Mouse (Mus musculus) liver, embryonic 13.5 days (tissue): Measurements from ENCODE around the gene A430078G23Rik. TPM values are rescaled to one million over a fixed set of nuclear protein-coding genes. Genes with fewer than 3 reads are reported as not detected.

Experiments
- ATAC-seq: fragments of 200-750 bp; cut with Nextera tagmentation; 2 replicates; pipeline ENCODE4 v1.8.0; 2017; ENCODE audit warnings: low read depth, mild to moderate bottlenecking, moderate number of reproducible peaks, moderate library complexity
- DNase-seq: peaks from one replicate; pipeline ENCODE4 v3.0.0; 2022
- H3K27ac ChIP-seq: fragments of 300-500 bp; sonication (generic); 2 replicates; pipeline ENCODE4 v1.5.1; 2015; ENCODE audit warnings: moderate library complexity, mild to moderate bottlenecking, inconsistent platforms
- H3K27me3 ChIP-seq: fragments of 300-500 bp; sonication (generic); 2 replicates; pipeline ENCODE4 v1.6.1; 2015; ENCODE audit warnings: mild to moderate bottlenecking, inconsistent platforms
- H3K36me3 ChIP-seq: fragments of 300-500 bp; sonication (generic); 2 replicates; pipeline ENCODE4 v1.6.1; 2015; ENCODE audit warnings: mild to moderate bottlenecking, inconsistent platforms
- H3K4me1 ChIP-seq: fragments of 300-500 bp; sonication (generic); replicated peaks from 2 replicates; pipeline ENCODE4 v1.6.1; 2015; ENCODE audit warnings: inconsistent platforms
- H3K4me2 ChIP-seq: fragments of 300-500 bp; sonication (generic); 2 replicates; pipeline ENCODE4 v1.6.1; 2015; ENCODE audit warnings: inconsistent platforms, mild to moderate bottlenecking, moderate library complexity
- H3K4me3 ChIP-seq: fragments of 300-500 bp; sonication (generic); replicated peaks from 2 replicates; pipeline ENCODE4 v1.5.1; 2015; ENCODE audit warnings: mild to moderate bottlenecking, inconsistent platforms
- H3K9ac ChIP-seq: fragments of 300-500 bp; sonication (generic); 2 replicates; pipeline ENCODE4 v1.6.1; 2015; ENCODE audit warnings: mild to moderate bottlenecking, inconsistent platforms
- H3K9me3 ChIP-seq: fragments of 300-500 bp; sonication (generic); replicated peaks from 2 replicates; pipeline ENCODE4 v1.6.1; 2016; ENCODE audit warnings: inconsistent platforms
- WGBS: fragments of 180-500 bp; shearing (Covaris S2); methylation state at CpG from one replicate; pipeline ENCODE4 v1.1.7; 2015; ENCODE audit not compliant: insufficient replicate concordance; 5-methylcytosine and 5-hydroxymethylcytosine counted together
- polyA plus RNA-seq: library from polyadenylated mRNA; unstranded; fragments of >200 nt; fragmentation: Nextera tagmentation; extraction: Ambion mirVana; gene quantifications from 2 replicates; pipeline ENCODE4 v1.2.1, GENCODE M21; 2015

The A430078G23Rik gene
- polyA plus RNA-seq, 1 experiment from 2014 or later: 0.62 TPM

GRCm38 (mm10) chr8:3428426-3428825 is 75.2 kb downstream of the A430078G23Rik start:
- WGBS: 73% methylated on average over 2 of the region's 2 CpGs
- no peak for ATAC-seq
- Histone ChIP-seq H3K9me3 (no peaks in the 10 kb centered on the region), H3K4me3 (no peak overlapping the region), H3K4me1 (peaks cover 3% of the 10 kb centered on the region; the same call in 1 of the 2 replicates), H3K27ac (no peak overlapping the region), H3K4me2 (no peak overlapping the region), H3K36me3 (peaks cover 47% of the 10 kb centered on the region), H3K27me3 (no peaks in the 10 kb centered on the region), H3K9ac (no peak overlapping the region)
- DNase-seq: no peak

- ATAC-seq (no peak), DNase-seq (no peak)
- H3K27me3 ChIP-seq: no peaks in the 10 kb centered on the region
- H3K27ac ChIP-seq: no peak overlapping the region
- WGBS: 81% methylated on average over 2 of the region's 2 CpGs
- H3K4me1 ChIP-seq: peaks cover 3% of the 10 kb centered on the region; the same call in 1 of the 2 replicates
- no peak overlapping the region for H3K4me2 ChIP-seq
- no peaks in the 10 kb centered on the region for H3K9me3 ChIP-seq
- H3K9ac ChIP-seq: no peak overlapping the region
- no peak overlapping the region for H3K4me3 ChIP-seq
- H3K36me3 ChIP-seq: peaks cover 59% of the 10 kb centered on the region
These were observed 76.8 kb downstream of the A430078G23Rik start for GRCm38 (mm10) chr8:3429966-3430365.

GRCm38 (mm10) chr8:3431113-3431512 is 77.9 kb downstream of the A430078G23Rik start:
- H3K4me1 ChIP-seq: peaks cover 6% of the 10 kb centered on the region
- 77% methylated on average over 3 of the region's 3 CpGs for WGBS
- no peak overlapping the region for H3K4me3 ChIP-seq
- no peak overlapping the region for H3K4me2 ChIP-seq
- no peaks in the 10 kb centered on the region for H3K9me3 ChIP-seq
- DNase-seq (no peak), ATAC-seq (no peak)
- H3K27me3 ChIP-seq: no peaks in the 10 kb centered on the region
- H3K9ac ChIP-seq: no peak overlapping the region
- no peak overlapping the region for H3K27ac ChIP-seq
- H3K36me3 ChIP-seq: peaks cover 66% of the 10 kb centered on the region

GRCm38 (mm10) chr8:3436492-3436891 is 83.3 kb downstream of the A430078G23Rik start:
- ATAC-seq (peak; percentile 60; the same call in 1 of the 2 replicates), DNase-seq (no peak)
- no peak overlapping the region for H3K4me2 ChIP-seq
- H3K9ac ChIP-seq: no peak overlapping the region
- no peak overlapping the region for H3K27ac ChIP-seq
- no peak overlapping the region for H3K4me3 ChIP-seq
- WGBS: 44% methylated on average over 6 of the region's 6 CpGs
- H3K27me3 ChIP-seq: no peaks in the 10 kb centered on the region
- H3K9me3 ChIP-seq: no peaks in the 10 kb centered on the region
- H3K4me1 ChIP-seq: peaks cover 13% of the 10 kb centered on the region; the same call in 1 of the 2 replicates
- H3K36me3 ChIP-seq: peaks cover 87% of the 10 kb centered on the region

GRCm38 (mm10) chr8:3439510-3439909 is 86.3 kb downstream of the A430078G23Rik start:
- peaks cover 13% of the 10 kb centered on the region; the same call in 1 of the 2 replicates for H3K4me1 ChIP-seq
- no peak overlapping the region for H3K4me3 ChIP-seq
- no peak for DNase-seq
- no peaks in the 10 kb centered on the region for H3K27me3 ChIP-seq
- 78% methylated on average over 12 of the region's 12 CpGs for WGBS
- ATAC-seq: no peak
- H3K9me3 ChIP-seq: no peaks in the 10 kb centered on the region
- H3K36me3 ChIP-seq: peaks cover 64% of the 10 kb centered on the region
- H3K9ac ChIP-seq: no peak overlapping the region
- no peak overlapping the region for H3K4me2 ChIP-seq
- H3K27ac ChIP-seq: no peak overlapping the region

Other genes starting within 250 kb of the A430078G23Rik start
- 12.8 and 13.2 TPM in 2 replicates for gene Insr, start 73.8 kb upstream of the A430078G23Rik start, polyA plus RNA-seq
- gene Arhgef18, start 39.6 kb downstream of the A430078G23Rik start, polyA plus RNA-seq: 2.2 and 2.3 TPM in 2 replicates
- 3.6 and 4.8 TPM in 2 replicates for gene Pex11g, start 114.3 kb downstream of the A430078G23Rik start, polyA plus RNA-seq
- gene Tex45, start 117.4 kb downstream of the A430078G23Rik start, polyA plus RNA-seq: not detected in 2 replicates
- 4.4 and 5.2 TPM in 2 replicates for gene Zfp358, start 139.7 kb downstream of the A430078G23Rik start, polyA plus RNA-seq
- gene Mcoln1, start 147.0 kb downstream of the A430078G23Rik start, polyA plus RNA-seq: 19.8 and 19.9 TPM in 2 replicates
- gene Pnpla6, start 162.0 kb downstream of the A430078G23Rik start, polyA plus RNA-seq: 10.6 and 12.4 TPM in 2 replicates
- gene C330021F23Rik, start 214.6 kb downstream of the A430078G23Rik start, polyA plus RNA-seq: 2.5 and 2.8 TPM in 2 replicates
- 1.3 and 1.4 TPM in 2 replicates for gene Camsap3, start 233.9 kb downstream of the A430078G23Rik start, polyA plus RNA-seq